ENCODE assay signal across 9 mouse cellular contexts in the genomic region with DNA sequence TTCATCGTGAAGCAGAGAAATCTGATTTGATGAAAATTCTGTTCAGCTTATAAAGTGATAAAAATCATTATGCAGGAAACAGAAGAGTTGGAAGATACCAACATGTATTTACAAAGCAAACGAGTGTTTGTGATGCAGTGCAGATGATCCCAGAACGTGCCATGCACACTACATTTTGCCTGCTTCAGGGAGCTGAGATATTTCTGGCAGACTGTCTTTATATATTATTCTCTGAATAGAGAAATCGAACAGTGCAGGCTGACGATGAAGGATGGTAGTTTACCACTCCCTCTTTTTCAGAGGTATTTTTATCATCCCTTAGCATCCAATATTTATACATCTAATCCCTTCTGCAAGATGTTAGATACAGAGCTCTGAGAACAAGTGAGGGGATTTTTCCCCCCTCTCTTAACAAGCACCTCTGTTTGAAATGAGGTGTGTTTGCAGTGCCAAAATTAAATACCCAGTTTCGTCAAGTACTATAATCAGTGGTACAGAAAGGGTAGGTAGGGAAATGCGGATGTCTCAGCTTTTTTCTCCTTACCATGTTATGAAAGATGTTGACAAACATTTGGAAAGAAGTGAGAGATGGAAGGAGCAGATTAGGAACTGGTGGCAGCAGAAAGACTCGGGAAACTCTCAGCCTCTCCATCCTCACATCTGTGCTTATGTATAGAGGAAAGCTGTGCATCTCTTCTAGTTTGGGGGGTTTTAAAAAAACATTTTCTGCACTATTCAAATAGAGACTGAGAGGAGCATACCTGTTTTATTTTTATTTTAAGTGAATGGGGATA. TPM values are rescaled to one million over a fixed set of nuclear protein-coding genes. Genes with fewer than 3 reads are reported as not detected.
A peak's percentile ranks its signal among the peaks of the same experiment; 100 is the strongest.
DNase-seq lines count a peak whose midpoint lies in the region; ATAC-seq and TF ChIP-seq lines count a peak whose summit lies in the region.
"Had no signal": no experiment of that assay in that cellular context is flagged by ENCODE, and none has a peak within 500 bp of the region (broad histone marks: within the 10 kb centered on the region; RNA-seq: fewer than 3 reads in every experiment).

TSS of gene Robo1 (plus strand) at position 770 of the 794 bp plus-strand sequence.

- no peak for DNase-seq in cerebellum, postnatal 36 days
- DNase-seq in neural tube, embryonic 11.5 days (ENCODE audit: low spot score): no peak
- no peak for DNase-seq in neural tube, embryonic 10.5 days (ENCODE audit: extremely low spot score, low spot score)
- DNase-seq in left cerebral cortex, adult 18-20 months (ENCODE audit: low spot score in 2 of 2): peak in 1 of 2 experiments; percentile 26
- DNase-seq in thymus, postnatal 4 days: no peak
- DNase-seq in lung, postnatal 14 days: no peak
- DNase-seq: lung, adult 2 months had no signal

- WGBS in neural tube, embryonic 11.5 days: 87% methylated on average over 8 of the region's 8 CpGs
- 32% methylated on average over 8 of the region's 8 CpGs for WGBS in olfactory bulb, adult 2 months

- H3K36me3 ChIP-seq in neural tube, embryonic 11.5 days (ENCODE audit: control insufficient read depth, insufficient read depth, low read length): no peaks in the 10 kb centered on the region

- no peak within 1 kb of the TSS for H3K27ac ChIP-seq in neural tube, embryonic 11.5 days (ENCODE audit: low read depth, low read length)
- no peak within 1 kb of the TSS for H3K27ac ChIP-seq in olfactory bulb, adult 2 months (ENCODE audit: insufficient read depth, low read depth, low read length)

- no peaks in the 10 kb centered on the region for H3K27me3 ChIP-seq in neural tube, embryonic 11.5 days (ENCODE audit: control insufficient read depth, insufficient read depth, low read length)

- H3K4me2 ChIP-seq in neural tube, embryonic 11.5 days (ENCODE audit: low read depth): no peak within 1 kb of the TSS

- no peak within 1 kb of the TSS for H3K4me3 ChIP-seq in neural tube, embryonic 11.5 days (ENCODE audit: low read depth, low read length)
- no peak within 1 kb of the TSS for H3K4me3 ChIP-seq in olfactory bulb, adult 2 months (ENCODE audit: insufficient read depth, low read depth, low read length)

- no peak for TF ChIP-seq CTCF in olfactory bulb, adult 2 months (IDR thresholded peaks at IDR 0.05; ENCODE audit: insufficient read depth, low read depth, low read length)

- no peak within 1 kb of the TSS for H3K9ac ChIP-seq in neural tube, embryonic 11.5 days (ENCODE audit: low read length)

- ATAC-seq in cerebellum, adult (ENCODE audit: insufficient number of reproducible peaks, low FRiP score, low TSS enrichment): peak; percentile 26; the same call in 1 of the 2 replicates
- no peak for ATAC-seq in neural tube, embryonic 11.5 days (ENCODE audit: insufficient read depth, low FRiP score, low TSS enrichment)

- TF ChIP-seq POLR2A in olfactory bulb, adult 2 months (IDR thresholded peaks at IDR 0.05; ENCODE audit: insufficient read depth, low read depth, low read length): no peak

- no peaks in the 10 kb centered on the region for H3K9me3 ChIP-seq in neural tube, embryonic 11.5 days (ENCODE audit: control insufficient read depth, low read length)

- no peaks in the 10 kb centered on the region for H3K4me1 ChIP-seq in neural tube, embryonic 11.5 days (ENCODE audit: control insufficient read depth, insufficient read depth, low read length)
- H3K4me1 ChIP-seq in olfactory bulb, adult 2 months (ENCODE audit: control insufficient read depth, insufficient read depth, low read length): no peaks in the 10 kb centered on the region

RNA-seq across cellular contexts. Expression of gene Robo1, which starts in this region (rescaled TPM):
- 58.3 and 59.3 TPM in 2 replicates for polyA plus RNA-seq in neural tube, embryonic 11.5 days (2014; fragmentation: Nextera tagmentation; extraction: Ambion mirVana)
- total RNA-seq in left cerebral cortex, adult 18-20 months (2021): 10 to 100 TPM; 47.0 to 48.7 TPM
- 74.4 TPM in 1 of 2 replicates, not detected in the other for polyA plus RNA-seq in olfactory bulb, adult 2 months (2012; ENCODE audit: insufficient read depth, insufficient read length, low replicate concordance, missing spikeins)
